Mouse (Mus musculus) cerebellum, adult 2 months (tissue): ENCODE results near the gene Gm128. TPM values are rescaled to one million over a fixed set of nuclear protein-coding genes. Genes with fewer than 3 reads are reported as not detected.

ENCODE experiments used
- DNase-seq, 2 experiments: peaks; one replicate each; pipeline ENCODE4 v3.0.0; 2021
- H3K27ac ChIP-seq: fragments of 200-500 bp; 2 replicates; pipeline ENCODE4 v1.5.1; 2012; ENCODE audit warnings: low read length, control low read depth, inconsistent platforms; ENCODE audit not compliant: insufficient read depth
- H3K27me3 ChIP-seq: fragments of 200-500 bp; 2 replicates; pipeline ENCODE4 v1.6.1; 2012; ENCODE audit warnings: inconsistent platforms, mild to moderate bottlenecking, low read length, moderate library complexity; ENCODE audit not compliant: control insufficient read depth, insufficient read depth
- H3K4me1 ChIP-seq: fragments of 200-500 bp; 2 replicates; pipeline ENCODE4 v1.6.1; 2011; ENCODE audit warnings: low read length; ENCODE audit not compliant: control insufficient read depth, insufficient read depth
- H3K4me3 ChIP-seq: fragments of 200-500 bp; replicated peaks from 2 replicates; pipeline ENCODE3; 2011; ENCODE audit warnings: mild to moderate bottlenecking, low read depth, low read length, control low read depth; ENCODE audit not compliant: insufficient read depth
- CTCF ChIP-seq: fragments of 200-500 bp; IDR thresholded peaks from 2 replicates; pipeline ENCODE4 v1.5.1; 2011; ENCODE audit warnings: low read depth, mild to moderate bottlenecking, control low read depth, low read length, moderate library complexity, borderline replicate concordance; ENCODE audit not compliant: insufficient read depth
- POLR2A ChIP-seq: fragments of 200-500 bp; IDR thresholded peaks from 2 replicates; pipeline ENCODE4 v1.6.1; 2011; ENCODE audit warnings: low read length, control low read depth, borderline replicate concordance; ENCODE audit not compliant: insufficient read depth
- WGBS: fragments of 180-500 bp; shearing (Covaris S2); methylation state at CpG from one replicate; pipeline ENCODE4 v1.1.7; 2018; 5-methylcytosine and 5-hydroxymethylcytosine counted together
- polyA plus RNA-seq: library from polyadenylated mRNA; depleted of rRNA; stranded (reverse); fragments of >200 nt; gene quantifications from 2 replicates; pipeline ENCODE4 v1.2.3, GENCODE M21; 2012; rRNA removed

The Gm128 gene
- polyA plus RNA-seq, 1 experiment = 0.75 TPM

- Histone ChIP-seq H3K27ac (no peak overlapping the region), H3K4me1 (peaks cover 10% of the 10 kb centered on the region), H3K4me3 (no peak overlapping the region), H3K27me3 (no peaks in the 10 kb centered on the region)
- no peak for DNase-seq
- 73% methylated on average over 2 of the region's 2 CpGs for WGBS
- TF ChIP-seq CTCF = no peak
- TF ChIP-seq POLR2A = no peak
Measured at GRCm38 (mm10) chr3:95195772-95196171, 45.6 kb downstream of the Gm128 start.

GRCm38 (mm10) chr3:95194721-95195135 is 46.7 kb downstream of the Gm128 start:
- peak; percentile 40 to 70 for DNase-seq
- whole genome bisulfite sequencing = 12% methylated on average over 6 of the region's 6 CpGs
- no peaks in the 10 kb centered on the region for H3K27me3 ChIP-seq
- no peak for TF ChIP-seq CTCF
- no peak for TF ChIP-seq POLR2A
- H3K4me1 ChIP-seq = peaks cover 10% of the 10 kb centered on the region
- H3K27ac ChIP-seq = no peak overlapping the region
- no peak overlapping the region for H3K4me3 ChIP-seq

Other genes starting within 250 kb of the Gm128 start
- gene Zfp687, start 226.2 kb downstream of the Gm128 start, polyA plus RNA-seq = 40.9 and 43.8 TPM in 2 replicates
- gene Psmd4, start 199.0 kb downstream of the Gm128 start, polyA plus RNA-seq = 227 and 245 TPM in 2 replicates
- gene Pip5k1a, start 134.7 kb downstream of the Gm128 start, polyA plus RNA-seq = 26.6 and 28.7 TPM in 2 replicates
- gene Vps72, start 130.6 kb downstream of the Gm128 start, polyA plus RNA-seq = 71.6 and 71.7 TPM in 2 replicates
- 1.0 and 1.2 TPM in 2 replicates for gene Tmod4, start 117.1 kb downstream of the Gm128 start, polyA plus RNA-seq
- gene Scnm1, start 107.6 kb downstream of the Gm128 start, polyA plus RNA-seq = 134 and 139 TPM in 2 replicates
- gene Lysmd1, start 107.5 kb downstream of the Gm128 start, polyA plus RNA-seq = 31.8 and 34.9 TPM in 2 replicates
- 1.3 and 2.0 TPM in 2 replicates for gene Tnfaip8l2, start 99.2 kb downstream of the Gm128 start, polyA plus RNA-seq
- 40.5 and 42.9 TPM in 2 replicates for gene Sema6c, start 81.1 kb downstream of the Gm128 start, polyA plus RNA-seq
- 30.6 and 34.0 TPM in 2 replicates for gene Gabpb2, start 23.7 kb downstream of the Gm128 start, polyA plus RNA-seq
- 74.0 and 75.0 TPM in 2 replicates for gene Cdc42se1, start 12.9 kb downstream of the Gm128 start, polyA plus RNA-seq
- gene Mllt11, start 9.4 kb downstream of the Gm128 start, polyA plus RNA-seq = 339 and 352 TPM in 2 replicates
- gene Bnipl, start 9.6 kb upstream of the Gm128 start, polyA plus RNA-seq = 1.8 and 1.9 TPM in 2 replicates
- gene Mindy1, start 39.7 kb upstream of the Gm128 start, polyA plus RNA-seq = 96.8 and 103 TPM in 2 replicates
- gene Prune1, start 40.5 kb upstream of the Gm128 start, polyA plus RNA-seq = 43.2 and 47.6 TPM in 2 replicates
- gene Anxa9, start 65.6 kb upstream of the Gm128 start, polyA plus RNA-seq = 1.2 and 1.5 TPM in 2 replicates
- gene Cers2, start 73.2 kb upstream of the Gm128 start, polyA plus RNA-seq = 133 and 142 TPM in 2 replicates
- 36.5 and 38.0 TPM in 2 replicates for gene Setdb1, start 115.6 kb upstream of the Gm128 start, polyA plus RNA-seq
- gene 4930558C23Rik, start 161.2 kb upstream of the Gm128 start, polyA plus RNA-seq = not detected in 2 replicates
- gene Arnt, start 192.8 kb upstream of the Gm128 start, polyA plus RNA-seq = 56.3 and 61.5 TPM in 2 replicates